Mouse (Mus musculus) forebrain, embryonic 15.5 days (tissue): Measurements from ENCODE around the gene Pdzrn3. TPM values are rescaled to one million over a fixed set of nuclear protein-coding genes. Genes with fewer than 3 reads are reported as not detected.

Source experiments
- ATAC-seq: fragments of 200-750 bp; cut with Nextera tagmentation; replicated peaks from 2 replicates; pipeline ENCODE4 v1.8.0; 2017; ENCODE audit warnings: mild to moderate bottlenecking, moderate TSS enrichment, moderate library complexity
- H3K27ac ChIP-seq: fragments of 300-500 bp; sonication (generic); replicated peaks from 2 replicates; pipeline ENCODE4 v1.5.1; 2015; ENCODE audit warnings: mild to moderate bottlenecking, inconsistent platforms
- H3K27me3 ChIP-seq: fragments of 300-500 bp; sonication (generic); 2 replicates; pipeline ENCODE4 v1.6.1; 2015; ENCODE audit warnings: inconsistent platforms
- H3K36me3 ChIP-seq: fragments of 300-500 bp; sonication (generic); 2 replicates; pipeline ENCODE4 v1.6.1; 2015; ENCODE audit warnings: mild to moderate bottlenecking, inconsistent platforms
- H3K4me1 ChIP-seq: fragments of 300-500 bp; sonication (generic); 2 replicates; pipeline ENCODE4 v1.6.1; 2015; ENCODE audit warnings: inconsistent platforms
- H3K4me2 ChIP-seq: fragments of 300-500 bp; sonication (generic); replicated peaks from 2 replicates; pipeline ENCODE4 v1.6.1; 2015; ENCODE audit warnings: mild to moderate bottlenecking, inconsistent platforms
- H3K4me3 ChIP-seq: fragments of 300-500 bp; sonication (generic); 2 replicates; pipeline ENCODE4 v1.5.1; 2015; ENCODE audit warnings: mild to moderate bottlenecking, inconsistent platforms
- H3K9ac ChIP-seq: fragments of 300-500 bp; sonication (generic); replicated peaks from 2 replicates; pipeline ENCODE4 v1.6.1; 2015; ENCODE audit warnings: mild to moderate bottlenecking, inconsistent platforms
- H3K9me3 ChIP-seq: fragments of 300-500 bp; sonication (generic); 2 replicates; pipeline ENCODE4 v1.6.1; 2016; ENCODE audit warnings: inconsistent platforms
- WGBS: fragments of 180-500 bp; shearing (Covaris S2); methylation state at CpG from one replicate; pipeline ENCODE4 v1.1.7; 2015; ENCODE audit warnings: mixed read lengths; 5-methylcytosine and 5-hydroxymethylcytosine counted together
- polyA plus RNA-seq: library from polyadenylated mRNA; unstranded; fragments of >200 nt; fragmentation: Nextera tagmentation; extraction: Ambion mirVana; gene quantifications from 2 replicates; pipeline ENCODE4 v1.2.1, GENCODE M21; 2015

The Pdzrn3 gene
- 21.9 and 24.0 TPM in 2 replicates for polyA plus RNA-seq

DNA sequence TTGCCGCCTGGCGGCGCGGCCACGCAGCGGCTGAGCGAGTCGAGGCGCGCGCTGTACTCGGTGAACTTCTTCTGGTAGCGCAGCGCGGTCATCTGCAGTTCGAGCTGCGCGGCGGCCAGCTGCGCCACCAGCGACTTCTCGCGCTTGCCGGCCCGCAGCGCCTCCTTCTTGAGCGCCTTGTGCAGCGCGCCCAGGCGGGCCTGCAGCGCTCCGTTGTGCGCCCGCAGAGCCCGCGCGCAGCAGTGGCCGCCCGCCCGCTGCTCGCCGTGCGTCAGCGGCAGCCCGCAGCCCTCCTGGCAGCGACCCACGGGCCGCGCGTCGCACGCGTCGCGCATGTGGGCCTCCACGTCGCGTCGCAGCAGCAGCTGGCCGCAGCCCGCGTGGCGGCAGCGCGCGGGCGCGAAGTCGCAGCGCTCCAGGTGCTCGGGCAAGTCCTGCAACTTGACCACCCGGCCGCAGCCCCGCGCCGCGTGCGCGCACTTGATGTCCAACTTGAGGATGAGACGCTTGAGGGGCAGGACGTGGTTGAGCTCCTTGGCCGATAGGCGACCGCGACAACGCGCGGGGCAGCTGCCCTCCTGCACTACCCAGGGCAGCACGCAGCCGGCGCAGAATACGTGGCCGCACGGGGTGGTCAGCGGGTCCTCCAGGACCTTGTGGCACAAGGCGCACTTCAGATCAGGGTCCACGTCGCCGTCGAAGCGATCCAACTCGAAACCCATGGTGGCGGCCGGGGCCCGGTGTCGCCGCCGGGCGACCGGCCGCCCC lies at the start of gene Pdzrn3:
Pdzrn3 (minus strand) TSS at position 731 of the 768 bp plus-strand sequence.
- H3K4me3 ChIP-seq: peak within 1 kb of the TSS; percentile 60
- H3K27ac ChIP-seq: peak within 1 kb of the TSS; percentile 51; the same call in 1 of the 2 replicates
- no peaks in the 10 kb centered on the region for H3K36me3 ChIP-seq
- peaks cover 33% of the 10 kb centered on the region for H3K4me1 ChIP-seq
- no peaks in the 10 kb centered on the region for H3K9me3 ChIP-seq
- peak; percentile 79 for ATAC-seq
- peak within 1 kb of the TSS; percentile 53 for H3K9ac ChIP-seq
- H3K27me3 ChIP-seq: peaks cover 3% of the 10 kb centered on the region; the same call in 1 of the 2 replicates
- H3K4me2 ChIP-seq: peak within 1 kb of the TSS; percentile 100
- WGBS: under 1% methylated on average over 101 of the region's 111 CpGs

DNA sequence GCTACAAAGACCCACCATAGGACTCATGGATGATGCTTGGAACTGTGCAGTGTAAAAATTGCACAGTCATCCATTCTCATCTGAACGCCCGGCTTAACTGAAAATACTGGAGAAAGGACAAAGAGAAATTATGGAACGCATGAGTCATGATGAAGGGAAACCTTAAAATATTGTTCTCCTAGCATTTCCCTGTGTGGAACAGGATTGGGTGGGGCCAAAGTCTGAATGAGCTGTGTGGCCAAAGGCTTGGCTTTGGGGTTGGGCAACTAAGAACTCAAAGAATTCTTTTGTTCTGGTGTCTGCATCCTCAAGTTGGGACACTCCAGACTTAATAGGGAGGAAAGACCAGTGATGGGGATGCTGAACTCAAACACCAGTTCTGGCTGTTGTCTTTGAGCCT lies 49.6 kb upstream of the Pdzrn3 start:
- H3K9ac ChIP-seq: no peak overlapping the region
- H3K27me3 ChIP-seq: peaks cover 3% of the 10 kb centered on the region; the same call in 1 of the 2 replicates
- WGBS: 89% methylated on average over 3 of the region's 3 CpGs
- ATAC-seq: no peak
- H3K9me3 ChIP-seq: no peaks in the 10 kb centered on the region
- H3K36me3 ChIP-seq: no peaks in the 10 kb centered on the region
- H3K4me3 ChIP-seq: no peak overlapping the region
- H3K27ac ChIP-seq: no peak overlapping the region
- H3K4me2 ChIP-seq: no peak overlapping the region
- H3K4me1 ChIP-seq: peaks cover 15% of the 10 kb centered on the region

DNA sequence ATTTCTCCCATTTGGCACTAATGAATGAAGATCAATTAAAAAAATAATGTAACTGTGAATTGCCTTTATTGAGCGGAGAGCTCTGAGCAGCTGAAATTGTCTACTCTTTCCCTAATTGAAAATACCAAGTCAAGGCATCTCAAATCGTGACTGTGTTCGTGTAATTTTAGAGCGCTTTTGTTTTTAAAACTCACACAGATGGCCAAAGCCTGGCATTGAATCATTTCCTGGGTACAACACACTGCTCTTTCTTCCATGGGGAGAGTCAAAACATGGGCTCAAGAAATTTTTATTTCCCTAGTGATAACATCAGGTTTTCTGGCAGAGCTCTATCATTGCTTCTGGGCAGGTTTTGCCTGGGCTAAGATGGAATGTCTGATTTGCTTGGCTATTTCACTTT lies 48.6 kb upstream of the Pdzrn3 start:
- H3K4me1 ChIP-seq: peaks cover 20% of the 10 kb centered on the region
- peaks cover 3% of the 10 kb centered on the region; the same call in 1 of the 2 replicates for H3K27me3 ChIP-seq
- H3K4me3 ChIP-seq: no peak overlapping the region
- H3K9ac ChIP-seq: no peak overlapping the region
- H3K9me3 ChIP-seq: no peaks in the 10 kb centered on the region
- 0 out of 2 replicates have a peak overlapping the region, but pooled peaks have one; percentile 23 for H3K27ac ChIP-seq
- ATAC-seq: peak; percentile 82
- no peaks in the 10 kb centered on the region for H3K36me3 ChIP-seq
- WGBS: 13% methylated on average over 4 of the region's 4 CpGs
- H3K4me2 ChIP-seq: no peak overlapping the region

DNA sequence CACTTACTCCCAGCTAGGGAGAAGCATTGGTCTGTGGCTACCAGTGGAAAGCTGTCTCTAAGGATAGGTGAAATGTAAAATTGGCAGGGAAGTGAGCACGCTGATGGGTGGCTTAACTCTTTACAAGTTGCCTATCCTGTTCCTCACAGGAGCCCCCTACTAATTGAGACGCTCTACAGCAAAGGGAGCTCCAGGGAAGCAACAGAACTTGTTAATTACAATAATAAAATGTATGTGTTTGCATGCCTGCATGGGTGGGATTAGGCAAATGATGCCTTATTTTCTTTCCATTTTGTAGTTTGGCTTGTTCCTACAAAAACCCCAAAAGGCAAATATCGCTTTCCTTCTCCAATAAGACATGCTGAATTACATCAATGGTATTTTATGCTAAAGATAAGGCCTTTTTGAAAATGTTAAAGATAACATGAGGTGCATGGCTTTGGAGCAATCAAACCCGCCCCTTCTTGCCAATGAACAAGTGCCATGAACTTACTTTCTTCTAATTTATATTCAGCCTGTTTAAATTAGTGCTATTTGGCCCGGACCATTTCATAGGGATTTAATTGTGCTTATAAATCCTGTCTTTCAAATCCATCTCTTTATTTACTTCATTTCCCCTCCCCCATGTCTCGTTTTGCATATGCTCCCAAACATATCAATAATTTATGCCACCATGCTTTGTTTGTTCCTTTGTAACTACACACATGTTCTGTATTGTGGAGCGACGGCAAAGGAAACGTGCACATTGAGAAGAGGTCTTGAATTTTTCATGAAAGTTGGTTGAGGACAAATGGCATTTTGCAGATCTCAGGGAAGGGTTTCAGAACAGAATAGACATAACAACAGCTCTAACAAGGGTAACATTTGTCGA lies 44.6 kb upstream of the Pdzrn3 start:
- H3K27ac ChIP-seq: peak overlapping the region; percentile 27; the same call in 1 of the 2 replicates
- H3K36me3 ChIP-seq: no peaks in the 10 kb centered on the region
- H3K4me1 ChIP-seq: peaks cover 20% of the 10 kb centered on the region
- peaks cover 3% of the 10 kb centered on the region; the same call in 1 of the 2 replicates for H3K27me3 ChIP-seq
- no peaks in the 10 kb centered on the region for H3K9me3 ChIP-seq
- peak; percentile 68 for ATAC-seq
- no peak overlapping the region for H3K9ac ChIP-seq
- no peak overlapping the region for H3K4me3 ChIP-seq
- 24% methylated on average over 10 of the region's 10 CpGs for WGBS
- H3K4me2 ChIP-seq: no peak overlapping the region

DNA sequence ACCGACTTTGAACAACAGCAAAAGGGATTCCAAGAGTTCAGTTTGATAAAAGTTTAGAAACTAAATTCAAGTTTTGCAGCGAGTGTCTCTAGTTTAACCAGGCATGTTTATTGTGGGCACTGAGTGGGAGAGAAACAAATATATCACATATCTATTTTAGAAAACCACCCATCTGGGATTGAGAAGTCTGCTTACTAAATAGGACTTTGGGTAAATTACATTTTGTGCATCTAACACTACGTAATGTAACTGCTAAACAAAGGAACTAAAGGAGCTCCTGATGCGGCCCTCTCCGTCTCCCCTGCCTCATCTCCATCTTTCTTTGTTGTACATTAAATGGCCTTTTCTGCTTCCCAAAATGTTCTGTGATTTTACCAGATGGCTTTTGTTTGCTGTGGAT lies 40.5 kb upstream of the Pdzrn3 start:
- H3K9me3 ChIP-seq: no peaks in the 10 kb centered on the region
- H3K4me1 ChIP-seq: 0 out of 2 replicates have a peak, but pooled peaks cover 6% of the 10 kb centered on the region
- H3K27me3 ChIP-seq: no peaks in the 10 kb centered on the region
- 69% methylated on average over 5 of the region's 5 CpGs for WGBS
- H3K9ac ChIP-seq: no peak overlapping the region
- no peak overlapping the region for H3K27ac ChIP-seq
- H3K36me3 ChIP-seq: no peaks in the 10 kb centered on the region
- no peak for ATAC-seq
- no peak overlapping the region for H3K4me3 ChIP-seq
- H3K4me2 ChIP-seq: no peak overlapping the region

- 9% methylated on average over 1 of the region's 1 CpGs for WGBS
- H3K36me3 ChIP-seq: no peaks in the 10 kb centered on the region
- no peak for ATAC-seq
- H3K4me3 ChIP-seq: no peak overlapping the region
- no peaks in the 10 kb centered on the region for H3K9me3 ChIP-seq
- H3K27ac ChIP-seq: no peak overlapping the region
- H3K4me1 ChIP-seq: no peaks in the 10 kb centered on the region
- no peak overlapping the region for H3K4me2 ChIP-seq
- no peaks in the 10 kb centered on the region for H3K27me3 ChIP-seq
- no peak overlapping the region for H3K9ac ChIP-seq
Observed at GRCm38 (mm10) chr6:101411701-101412100, 34.0 kb upstream of the Pdzrn3 start.

- Histone ChIP-seq H3K36me3 (no peaks in the 10 kb centered on the region), H3K4me1 (no peaks in the 10 kb centered on the region), H3K4me3 (no peak overlapping the region), H3K9ac (no peak overlapping the region), H3K9me3 (no peaks in the 10 kb centered on the region), H3K27ac (no peak overlapping the region), H3K27me3 (no peaks in the 10 kb centered on the region), H3K4me2 (no peak overlapping the region)
- 20% methylated on average over 2 of the region's 2 CpGs for WGBS
- ATAC-seq: no peak
Observed at GRCm38 (mm10) chr6:101411064-101411463, 33.4 kb upstream of the Pdzrn3 start.

DNA sequence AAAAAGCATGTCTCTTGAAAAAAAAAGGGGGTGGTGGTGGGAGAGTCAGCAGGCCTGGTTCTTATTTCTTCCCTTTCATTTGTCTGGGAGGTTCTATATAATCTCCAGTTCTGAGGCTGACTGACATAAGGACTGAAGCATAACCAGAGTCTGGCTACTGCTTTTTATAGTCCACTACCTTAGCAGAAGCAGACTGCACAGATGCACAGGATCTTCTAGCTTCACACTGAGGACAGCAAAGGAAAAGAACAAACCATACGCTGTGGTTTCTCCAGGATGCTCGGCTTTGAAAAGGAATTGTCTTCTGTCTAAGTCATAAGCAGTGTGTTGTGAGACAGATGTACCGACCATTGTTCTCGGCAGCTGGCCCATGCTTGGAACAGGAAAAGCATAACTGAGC lies 19.0 kb upstream of the Pdzrn3 start:
- Histone ChIP-seq H3K4me3 (no peak overlapping the region), H3K9ac (no peak overlapping the region), H3K9me3 (no peaks in the 10 kb centered on the region), H3K36me3 (no peaks in the 10 kb centered on the region), H3K4me1 (no peaks in the 10 kb centered on the region), H3K27me3 (no peaks in the 10 kb centered on the region), H3K4me2 (no peak overlapping the region), H3K27ac (no peak overlapping the region)
- WGBS: 82% methylated on average over 4 of the region's 4 CpGs
- ATAC-seq: no peak

- no peak overlapping the region for H3K4me3 ChIP-seq
- H3K4me1 ChIP-seq: no peaks in the 10 kb centered on the region
- no peak overlapping the region for H3K4me2 ChIP-seq
- WGBS: 93% methylated on average over 6 of the region's 6 CpGs
- H3K27me3 ChIP-seq: no peaks in the 10 kb centered on the region
- no peak overlapping the region for H3K9ac ChIP-seq
- no peak for ATAC-seq
- H3K36me3 ChIP-seq: no peaks in the 10 kb centered on the region
- H3K9me3 ChIP-seq: no peaks in the 10 kb centered on the region
- no peak overlapping the region for H3K27ac ChIP-seq
Observed at GRCm38 (mm10) chr6:101395908-101396307, 18.2 kb upstream of the Pdzrn3 start.

DNA sequence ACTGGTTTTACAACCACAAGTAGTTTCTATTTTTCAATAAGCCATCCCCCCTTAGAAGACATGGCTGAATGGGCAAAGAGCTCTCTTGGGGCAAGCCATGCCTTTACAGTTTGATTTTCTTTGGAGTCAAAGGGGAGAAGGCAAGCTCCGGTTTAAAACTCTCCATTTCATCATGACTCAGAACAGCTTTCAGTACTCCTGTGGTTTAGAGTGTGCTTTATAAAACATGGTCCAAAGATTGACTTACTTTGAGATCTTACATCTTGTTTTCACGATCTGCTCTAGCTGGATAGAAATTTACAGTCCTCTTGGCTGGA lies 15.1 kb upstream of the Pdzrn3 start:
- H3K27ac ChIP-seq: no peak overlapping the region
- no peaks in the 10 kb centered on the region for H3K9me3 ChIP-seq
- ATAC-seq: no peak
- no peak overlapping the region for H3K9ac ChIP-seq
- WGBS: 86% methylated on average over 2 of the region's 2 CpGs
- no peak overlapping the region for H3K4me3 ChIP-seq
- no peak overlapping the region for H3K4me2 ChIP-seq
- H3K27me3 ChIP-seq: no peaks in the 10 kb centered on the region
- H3K4me1 ChIP-seq: no peaks in the 10 kb centered on the region
- no peaks in the 10 kb centered on the region for H3K36me3 ChIP-seq

DNA sequence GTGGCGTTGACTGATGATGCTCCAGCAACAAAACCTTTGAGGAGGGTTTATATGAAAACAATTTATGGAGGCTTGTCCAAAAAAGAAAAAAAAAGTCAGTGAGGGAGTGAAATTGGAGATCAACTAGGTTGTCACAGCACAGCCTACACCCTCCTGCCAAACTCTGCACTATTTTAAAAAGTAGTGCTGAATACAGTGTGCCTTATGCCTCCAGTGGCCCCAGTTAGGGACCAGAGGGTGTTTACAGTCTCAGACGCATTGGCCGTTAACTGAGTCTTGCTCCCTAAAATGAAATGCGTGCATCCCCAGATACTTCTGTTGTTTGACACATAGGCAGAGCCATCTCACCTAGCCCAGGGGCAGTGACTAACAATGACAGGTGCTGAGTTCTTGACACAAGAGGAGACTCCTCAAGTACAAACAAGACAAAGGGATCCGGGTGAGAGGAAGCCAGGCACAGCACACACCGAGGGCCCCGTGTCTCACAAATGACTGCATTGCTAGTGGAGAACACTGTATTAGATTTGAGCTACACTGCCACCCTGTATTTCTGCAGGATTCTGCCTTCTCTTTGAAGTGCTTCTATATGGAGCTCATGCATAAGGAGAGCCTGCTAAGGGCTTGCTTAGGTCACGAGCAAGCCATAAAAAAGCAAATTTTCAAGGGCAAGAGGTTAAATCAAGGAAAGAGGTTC lies 14.6 kb upstream of the Pdzrn3 start:
- no peak for ATAC-seq
- H3K9ac ChIP-seq: no peak overlapping the region
- H3K9me3 ChIP-seq: no peaks in the 10 kb centered on the region
- no peak overlapping the region for H3K27ac ChIP-seq
- no peaks in the 10 kb centered on the region for H3K27me3 ChIP-seq
- H3K36me3 ChIP-seq: no peaks in the 10 kb centered on the region
- WGBS: 86% methylated on average over 8 of the region's 8 CpGs
- H3K4me3 ChIP-seq: no peak overlapping the region
- no peaks in the 10 kb centered on the region for H3K4me1 ChIP-seq
- no peak overlapping the region for H3K4me2 ChIP-seq

DNA sequence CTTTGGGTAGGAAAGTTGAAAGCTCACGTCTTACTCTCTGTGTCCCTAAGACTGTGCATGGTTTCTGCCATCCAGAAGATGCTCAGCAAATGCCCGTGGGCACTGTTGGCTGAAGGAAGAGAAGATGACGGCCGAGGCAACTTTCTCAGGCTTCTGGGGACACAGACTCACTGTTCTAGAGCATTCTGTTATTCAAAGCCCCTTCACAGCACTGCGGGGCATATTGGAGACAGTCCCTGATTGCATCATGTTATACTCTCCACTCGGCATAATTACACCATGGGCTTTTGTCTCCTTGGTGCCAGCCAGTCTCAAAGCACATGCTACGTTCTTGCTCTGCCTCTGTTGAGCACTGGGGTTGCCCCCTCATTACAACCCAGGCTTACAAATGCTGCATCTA lies 7.8 kb upstream of the Pdzrn3 start:
- Histone ChIP-seq H3K27me3 (no peaks in the 10 kb centered on the region), H3K9me3 (no peaks in the 10 kb centered on the region), H3K36me3 (no peaks in the 10 kb centered on the region), H3K4me1 (0 out of 2 replicates have a peak, but pooled peaks cover 4% of the 10 kb centered on the region), H3K27ac (no peak overlapping the region), H3K9ac (no peak overlapping the region), H3K4me2 (no peak overlapping the region), H3K4me3 (no peak overlapping the region)
- peak; percentile 83 for ATAC-seq
- 44% methylated on average over 7 of the region's 7 CpGs for WGBS
